Mouse (Mus musculus) liver, adult 2 months (tissue): ENCODE results near the gene Phf23. TPM values are rescaled to one million over a fixed set of nuclear protein-coding genes. Genes with fewer than 3 reads are reported as not detected.
A peak's percentile ranks its signal among the peaks of the same experiment; 100 is the strongest.

ENCODE experiments used
- DNase-seq: peaks from one replicate; pipeline ENCODE4 v3.0.0-alpha.2; 2011; ENCODE audit warnings: low read depth, low spot score; ENCODE audit errors: extremely low read depth
- H3K27ac ChIP-seq: fragments of 200-500 bp; replicated peaks from 2 replicates; pipeline ENCODE4 v1.5.1; 2012; ENCODE audit warnings: low read depth, mild to moderate bottlenecking, control low read depth, inconsistent platforms, low read length; ENCODE audit not compliant: insufficient read depth
- H3K27me3 ChIP-seq: fragments of 200-500 bp; 2 replicates; pipeline ENCODE4 v1.6.1; 2012; ENCODE audit warnings: mild to moderate bottlenecking, moderate library complexity, low read length, inconsistent platforms; ENCODE audit not compliant: control insufficient read depth, insufficient read depth
- H3K36me3 ChIP-seq: fragments of 200-500 bp; 2 replicates; pipeline ENCODE4 v1.6.1; 2012; ENCODE audit warnings: low read length, inconsistent platforms; ENCODE audit not compliant: control insufficient read depth, insufficient read depth
- H3K4me1 ChIP-seq: fragments of 200-500 bp; 2 replicates; pipeline ENCODE4 v1.6.1; 2011; ENCODE audit warnings: low read length; ENCODE audit not compliant: control insufficient read depth, insufficient read depth
- H3K4me3 ChIP-seq: fragments of 200-500 bp; 2 replicates; pipeline ENCODE4 v1.5.1; 2011; ENCODE audit warnings: low read depth, mild to moderate bottlenecking, control low read depth, low read length, moderate library complexity; ENCODE audit not compliant: insufficient read depth
- H3K79me2 ChIP-seq: fragments of 200-500 bp; 2 replicates; pipeline ENCODE4 v1.6.1; 2012; ENCODE audit warnings: inconsistent platforms, mild to moderate bottlenecking, low read length, moderate library complexity; ENCODE audit not compliant: control insufficient read depth, insufficient read depth
- H3K9ac ChIP-seq: fragments of 200-500 bp; 2 replicates; pipeline ENCODE4 v1.6.1; 2012; ENCODE audit warnings: low read depth, mild to moderate bottlenecking, control low read depth, inconsistent platforms, low read length
- CTCF ChIP-seq: fragments of 200-500 bp; IDR thresholded peaks from 2 replicates; pipeline ENCODE4 v1.5.1; 2011; ENCODE audit warnings: low read depth, low read length, control low read depth
- POLR2A ChIP-seq: fragments of 200-500 bp; IDR thresholded peaks from 2 replicates; pipeline ENCODE4 v1.6.1; 2011; ENCODE audit warnings: low read length, control low read depth; ENCODE audit not compliant: insufficient read depth; ENCODE audit errors: extremely low read depth
- WGBS: fragments of 180-500 bp; shearing (Covaris S2); methylation state at CpG from one replicate; pipeline ENCODE4 v1.1.7; 2018; 5-methylcytosine and 5-hydroxymethylcytosine counted together
- polyA plus RNA-seq: library from polyadenylated mRNA; depleted of rRNA; stranded (reverse); fragments of >200 nt; gene quantifications from 2 replicates; pipeline ENCODE4 v1.2.3, GENCODE M21; 2012
- total RNA-seq: library from RNA; depleted of rRNA; stranded (reverse); fragments of >200 nt; gene quantifications from 2 replicates; pipeline ENCODE4 v1.2.3, GENCODE M21; 2014

The Phf23 gene
- total and polyA plus RNA-seq, 2 experiments = 8.0 to 12.1 TPM

- no peak for TF ChIP-seq CTCF
- H3K4me1 ChIP-seq = 0 out of 2 replicates have a peak, but pooled peaks cover 3% of the 10 kb centered on the region
- no peak overlapping the region for H3K27ac ChIP-seq
- 55% methylated on average over 4 of the region's 4 CpGs for WGBS
- DNase-seq = no peak
- no peak overlapping the region for H3K4me3 ChIP-seq
- no peak overlapping the region for H3K9ac ChIP-seq
- no peaks in the 10 kb centered on the region for H3K79me2 ChIP-seq
- peaks cover 13% of the 10 kb centered on the region; the same call in 1 of the 2 replicates for H3K36me3 ChIP-seq
- peaks cover 12% of the 10 kb centered on the region for H3K27me3 ChIP-seq
Measured at GRCm38 (mm10) chr11:69968793-69969192, 26.8 kb upstream of the Phf23 start.

- peaks cover 11% of the 10 kb centered on the region for H3K27me3 ChIP-seq
- H3K79me2 ChIP-seq = no peaks in the 10 kb centered on the region
- H3K27ac ChIP-seq = no peak overlapping the region
- WGBS = 86% methylated on average over 6 of the region's 6 CpGs
- H3K4me1 ChIP-seq = 0 out of 2 replicates have a peak, but pooled peaks cover 3% of the 10 kb centered on the region
- TF ChIP-seq POLR2A = no peak
- no peak for TF ChIP-seq CTCF
- peaks cover 23% of the 10 kb centered on the region for H3K36me3 ChIP-seq
- no peak overlapping the region for H3K4me3 ChIP-seq
- DNase-seq = no peak
- H3K9ac ChIP-seq = no peak overlapping the region
Measured at GRCm38 (mm10) chr11:69970222-69970621, 25.4 kb upstream of the Phf23 start.

GRCm38 (mm10) chr11:69970775-69971174, 24.8 kb upstream of the Phf23 start:
- H3K27ac ChIP-seq = no peak overlapping the region
- DNase-seq = no peak
- WGBS = 89% methylated on average over 3 of the region's 3 CpGs

GRCm38 (mm10) chr11:69974907-69975306, 20.7 kb upstream of the Phf23 start:
- Histone ChIP-seq H3K79me2 (no peaks in the 10 kb centered on the region), H3K27me3 (no peaks in the 10 kb centered on the region), H3K4me3 (no peak overlapping the region), H3K36me3 (peaks cover 21% of the 10 kb centered on the region), H3K27ac (no peak overlapping the region), H3K4me1 (no peaks in the 10 kb centered on the region), H3K9ac (no peak overlapping the region)
- WGBS = 96% methylated on average over 2 of the region's 2 CpGs
- no peak for DNase-seq
- TF ChIP-seq CTCF (no peak), POLR2A (no peak)

More at GRCm38 (mm10) chr11:69970775-69971174, 24.8 kb upstream of the Phf23 start:
- Histone ChIP-seq H3K27me3 (peaks cover 8% of the 10 kb centered on the region), H3K4me3 (no peak overlapping the region), H3K36me3 (peaks cover 23% of the 10 kb centered on the region), H3K79me2 (no peaks in the 10 kb centered on the region), H3K9ac (no peak overlapping the region), H3K4me1 (0 out of 2 replicates have a peak, but pooled peaks cover 3% of the 10 kb centered on the region)
- TF ChIP-seq CTCF (no peak), POLR2A (no peak)

- no peak for DNase-seq
- TF ChIP-seq CTCF (no peak), POLR2A (no peak)
- Histone ChIP-seq H3K79me2 (peaks cover 3% of the 10 kb centered on the region; the same call in 1 of the 2 replicates), H3K9ac (no peak overlapping the region), H3K27ac (no peak overlapping the region), H3K4me3 (no peak overlapping the region), H3K36me3 (peaks cover 21% of the 10 kb centered on the region), H3K27me3 (no peaks in the 10 kb centered on the region), H3K4me1 (no peaks in the 10 kb centered on the region)
- 79% methylated on average over 4 of the region's 4 CpGs for WGBS
Measured at GRCm38 (mm10) chr11:69976271-69976670, 19.3 kb upstream of the Phf23 start.

GRCm38 (mm10) chr11:69979827-69980195, 15.8 kb upstream of the Phf23 start:
- Histone ChIP-seq H3K9ac (peak overlapping the region; percentile 70), H3K4me1 (peaks cover 19% of the 10 kb centered on the region; the same call in 1 of the 2 replicates), H3K36me3 (peaks cover 7% of the 10 kb centered on the region), H3K79me2 (peaks cover 16% of the 10 kb centered on the region; the same call in 1 of the 2 replicates), H3K27me3 (no peaks in the 10 kb centered on the region), H3K4me3 (peak overlapping the region; percentile 89), H3K27ac (peak overlapping the region; percentile 33)
- no peak for DNase-seq
- whole genome bisulfite sequencing = 4% methylated on average over 16 of the region's 16 CpGs
- no peak for TF ChIP-seq CTCF
- no peak for TF ChIP-seq POLR2A
